Mouse (Mus musculus) small intestine, adult 2 months (tissue): ENCODE data around the gene Ugt1a5.

Experiments used
- CTCF ChIP-seq: fragments of 200-500 bp; IDR thresholded peaks from 2 replicates; pipeline ENCODE4 v1.5.1; 2012; ENCODE audit warnings: low read depth, mild to moderate bottlenecking, control low read depth, inconsistent platforms, low read length, moderate library complexity, mixed read lengths; ENCODE audit not compliant: insufficient replicate concordance, insufficient read length; ENCODE audit errors: extremely low read depth
- POLR2A ChIP-seq: fragments of 200-500 bp; IDR thresholded peaks from 2 replicates; pipeline ENCODE4 v1.6.1; 2012; ENCODE audit warnings: low read depth, mild to moderate bottlenecking, control low read depth, inconsistent platforms, low read length, moderate library complexity

DNA sequence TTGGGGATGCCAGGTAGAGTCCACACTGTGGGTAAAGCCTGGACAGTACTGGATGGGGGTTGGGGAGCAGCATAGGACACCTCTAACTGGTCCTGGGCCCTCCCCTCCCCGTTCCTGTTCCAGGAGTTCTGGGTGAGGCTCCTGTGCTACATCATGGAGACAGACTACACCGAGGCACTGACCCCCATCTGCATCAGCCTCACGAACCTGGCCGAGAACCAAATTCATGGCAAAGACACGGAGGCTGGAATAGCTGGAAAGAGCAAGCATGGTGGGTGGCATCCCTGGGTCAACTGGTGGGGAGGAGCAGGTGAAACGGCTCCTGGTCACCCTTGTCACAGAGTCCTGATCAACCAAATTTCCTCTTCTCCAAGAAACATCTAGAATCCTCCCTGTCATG is 73.0 kb downstream of the Ugt1a5 start:
- TF ChIP-seq CTCF = no peak
- TF ChIP-seq POLR2A = no peak
